ENCODE assay signal across 17 mouse cellular contexts in genomic region chr6:126601843-126602326, GRCm38 (mm10). TPM values are rescaled to one million over a fixed set of nuclear protein-coding genes. Genes with fewer than 3 reads are reported as not detected.
A peak's percentile ranks its signal among the peaks of the same experiment; 100 is the strongest.
DNase-seq lines count a peak whose midpoint lies in the region; ATAC-seq and TF ChIP-seq lines count a peak whose summit lies in the region.
"Had no signal": no experiment of that assay in that cellular context is flagged by ENCODE, and none has a peak within 500 bp of the region (broad histone marks: within the 10 kb centered on the region; RNA-seq: fewer than 3 reads in every experiment).

No protein-coding gene starts in this region.

- no peaks in the 10 kb centered on the region for H3K79me2 ChIP-seq in heart, adult 2 months (replicated peaks; ENCODE audit: control insufficient read depth, insufficient read depth, low read length)

- no peaks in the 10 kb centered on the region for H3K36me3 ChIP-seq in midbrain, embryonic 13.5 days
- H3K36me3 ChIP-seq in midbrain, embryonic 10.5 days, result no peaks in the 10 kb centered on the region
- no peaks in the 10 kb centered on the region for H3K36me3 ChIP-seq in neural tube, embryonic 14.5 days (ENCODE audit: control insufficient read depth, insufficient read depth, low read length)
- no peaks in the 10 kb centered on the region for H3K36me3 ChIP-seq in heart, adult 2 months (ENCODE audit: control insufficient read depth, insufficient read depth, low read length)
- H3K36me3 ChIP-seq: limb, embryonic 15.5 days; stomach, embryonic 15.5 days had no signal

- H3K4me2 ChIP-seq in midbrain, embryonic 13.5 days (replicated peaks), result no peak overlapping the region
- H3K4me2 ChIP-seq in neural tube, embryonic 14.5 days (ENCODE audit: low read depth, low read length), result no peak overlapping the region
- H3K4me2 ChIP-seq: limb, embryonic 15.5 days; lung, embryonic 14.5 days; stomach, embryonic 15.5 days had no signal

- ATAC-seq in frontal cortex, adult (ENCODE audit: low TSS enrichment), result peak; percentile 47; the same call in 1 of the 2 replicates
- 0 out of 2 replicates have a peak, but pooled peaks have one; percentile 55 for ATAC-seq in midbrain, embryonic 13.5 days
- peak; percentile 61; the same call in 1 of the 2 replicates for ATAC-seq in neural tube, embryonic 14.5 days (ENCODE audit: low read depth)
- ATAC-seq: activated CD4-positive, CD25-positive, alpha-beta regulatory T cell, adult 4 months; intestine, postnatal 0 days had no signal

- 83% methylated on average over 13 of the region's 13 CpGs for WGBS in midbrain, embryonic 13.5 days
- 93% methylated on average over 13 of the region's 13 CpGs for WGBS in midbrain, embryonic 10.5 days
- WGBS in neural tube, embryonic 14.5 days, result 72% methylated on average over 13 of the region's 13 CpGs
- 84% methylated on average over 13 of the region's 13 CpGs for WGBS in heart, adult 2 months

- no peaks in the 10 kb centered on the region for H3K27me3 ChIP-seq in midbrain, embryonic 13.5 days
- H3K27me3 ChIP-seq in midbrain, embryonic 10.5 days (ENCODE audit: low read depth, poor library complexity, severe bottlenecking), result peaks cover 6% of the 10 kb centered on the region; the same call in 1 of the 2 replicates
- no peaks in the 10 kb centered on the region for H3K27me3 ChIP-seq in neural tube, embryonic 14.5 days (ENCODE audit: control insufficient read depth, insufficient read depth, low read length)
- no peaks in the 10 kb centered on the region for H3K27me3 ChIP-seq in heart, adult 2 months (ENCODE audit: control insufficient read depth, insufficient read depth, low read length)
- H3K27me3 ChIP-seq: limb, embryonic 15.5 days; stomach, embryonic 15.5 days had no signal

- 0 out of 2 replicates have a peak overlapping the region, but pooled peaks have one; percentile 25 for H3K27ac ChIP-seq in midbrain, embryonic 13.5 days
- no peak overlapping the region for H3K27ac ChIP-seq in midbrain, embryonic 10.5 days (replicated peaks)
- H3K27ac ChIP-seq in neural tube, embryonic 14.5 days (ENCODE audit: low read depth, low read length), result peak overlapping the region; percentile 10; the same call in 1 of the 2 replicates
- H3K27ac ChIP-seq in heart, adult 2 months, result no peak overlapping the region
- H3K27ac ChIP-seq: gastrocnemius, adult 2 months; limb, embryonic 15.5 days; stomach, embryonic 15.5 days had no signal

- no peak overlapping the region for H3K9ac ChIP-seq in midbrain, embryonic 13.5 days (replicated peaks)
- no peak overlapping the region for H3K9ac ChIP-seq in neural tube, embryonic 14.5 days (replicated peaks; ENCODE audit: low read depth, low read length)
- H3K9ac ChIP-seq in heart, adult 2 months (ENCODE audit: low read depth, low read length), result no peak overlapping the region
- H3K9ac ChIP-seq: limb, embryonic 15.5 days; lung, embryonic 14.5 days; stomach, embryonic 15.5 days had no signal

- TF ChIP-seq CTCF in heart, adult 2 months (IDR thresholded peaks at IDR 0.05), result no peak

- H3K9me3 ChIP-seq in midbrain, embryonic 13.5 days, result no peaks in the 10 kb centered on the region
- H3K9me3 ChIP-seq in midbrain, embryonic 10.5 days (replicated peaks), result no peaks in the 10 kb centered on the region
- no peaks in the 10 kb centered on the region for H3K9me3 ChIP-seq in neural tube, embryonic 14.5 days (ENCODE audit: control insufficient read depth, low read length)
- H3K9me3 ChIP-seq: limb, embryonic 15.5 days; stomach, embryonic 15.5 days had no signal

- H3K4me3 ChIP-seq in midbrain, embryonic 13.5 days (replicated peaks), result no peak overlapping the region
- H3K4me3 ChIP-seq in midbrain, embryonic 10.5 days, result no peak overlapping the region
- no peak overlapping the region for H3K4me3 ChIP-seq in neural tube, embryonic 14.5 days (ENCODE audit: low read depth, low read length)
- H3K4me3 ChIP-seq in heart, adult 2 months, result no peak overlapping the region
- H3K4me3 ChIP-seq: gastrocnemius, adult 2 months; limb, embryonic 15.5 days; stomach, embryonic 15.5 days had no signal

- no peak for TF ChIP-seq POLR2A in heart, adult 2 months (IDR thresholded peaks at IDR 0.05; ENCODE audit: insufficient read depth, low read depth, low read length)

- no peak for DNase-seq in frontal cortex, postnatal 10 days (ENCODE audit: low spot score in 2 of 2)
- no peak for DNase-seq in midbrain, embryonic 10.5 days (ENCODE audit: low spot score)
- DNase-seq in cerebellum, postnatal 36 days, result peak; percentile 45 to 47
- DNase-seq in adrenal gland, postnatal 36 days, result no peak
- no peak for DNase-seq in heart, adult 2 months
- DNase-seq: gastrocnemius, adult 2 months; heart, postnatal 14 days; kidney, postnatal 14 days; lung, embryonic 14.5 days had no signal

- no peaks in the 10 kb centered on the region for H3K4me1 ChIP-seq in midbrain, embryonic 13.5 days (replicated peaks)
- no peaks in the 10 kb centered on the region for H3K4me1 ChIP-seq in midbrain, embryonic 10.5 days
- H3K4me1 ChIP-seq in neural tube, embryonic 14.5 days (ENCODE audit: control insufficient read depth, insufficient read depth, low read length), result no peaks in the 10 kb centered on the region
- H3K4me1 ChIP-seq in heart, adult 2 months (ENCODE audit: control insufficient read depth, insufficient read depth, low read length), result no peaks in the 10 kb centered on the region
- H3K4me1 ChIP-seq: limb, embryonic 15.5 days; stomach, embryonic 15.5 days had no signal

- intact Hi-C loops in heart, adult 2 months (cut with DNase I), result no loop called here

- no peak for TF ChIP-seq EP300 in heart, adult 2 months (IDR thresholded peaks at IDR 0.05; ENCODE audit: insufficient read depth, low read depth, low read length)

RNA-seq across cellular contexts. Expression of gene Kcna1, which starts 44.3 kb away (rescaled TPM):
- 1.5 and 2.5 TPM in 2 replicates for polyA plus RNA-seq in midbrain, embryonic 13.5 days (2015; fragmentation: Nextera tagmentation; extraction: Ambion mirVana)
- polyA plus RNA-seq in midbrain, embryonic 10.5 days (2016; fragmentation: Nextera tagmentation; extraction: Ambion mirVana), result 1.9 and 2.5 TPM in 2 replicates
- polyA plus RNA-seq in neural tube, embryonic 14.5 days (2014; fragmentation: Nextera tagmentation; extraction: Ambion mirVana), result 3.1 and 3.4 TPM in 2 replicates
- 1 to 10 TPM; 1.4 to 2.4 TPM for total RNA-seq in adrenal gland, postnatal 36 days (2021)
- total RNA-seq in heart, adult 2 months (2021), result 1 to 10 TPM; 2.6 to 2.9 TPM
- polyA plus RNA-seq in heart, adult 2 months (2012; rRNA removed), result 1.8 and 2.2 TPM in 2 replicates
- total RNA-seq: megakaryocyte progenitor cell, adult 5-6 weeks had no signal

Comparison
In these comparisons a context has a peak if more than half of its experiments do, and no peak if none do; other contexts are left out.
1. H3K27ac ChIP-seq: peak in midbrain, embryonic 13.5 days (single experiment) and neural tube, embryonic 14.5 days (single experiment); none in midbrain, embryonic 10.5 days (single experiment) and heart, adult 2 months (single experiment).
2. DNase-seq: peak in cerebellum, postnatal 36 days (2 of 2); none in frontal cortex, postnatal 10 days (0 of 2), midbrain, embryonic 10.5 days (single experiment), adrenal gland, postnatal 36 days (0 of 2) and heart, adult 2 months (0 of 2).
3. Peak in every context shown above with its lines, with median percentiles within 50 percentile points of each other: ATAC-seq.